Mouse (Mus musculus) MEL (cell line): Measurements from ENCODE around the gene Kctd6. TPM values are rescaled to one million over a fixed set of nuclear protein-coding genes. Genes with fewer than 3 reads are reported as not detected.

Source experiments
- DNase-seq: peaks from one replicate; pipeline ENCODE4 v3.0.0; 2011; ENCODE audit warnings: low read depth, low spot score
- H3K27ac ChIP-seq: 2 replicates; pipeline ENCODE4 v1.5.1; 2012; ENCODE audit warnings: low read depth, mild to moderate bottlenecking, control low read depth, low read length, moderate library complexity; ENCODE audit not compliant: control insufficient read depth
- H3K27me3 ChIP-seq, 2 experiments: fragments of 150-350 bp in 1 of 2; sonication (generic) in 1 of 2; 2 replicates each; pipeline ENCODE4 v1.6.1; 2012; ENCODE audit warnings: low read length in 2 of 2, mild to moderate bottlenecking in 2 of 2, improper control_type of control experiment in 1 of 2, moderate library complexity in 1 of 2; ENCODE audit not compliant: insufficient read depth in 2 of 2, control insufficient read depth in 1 of 2
- H3K36me3 ChIP-seq, 2 experiments: 2 replicates each; pipeline ENCODE4 v1.6.1; 2012 to 2014; ENCODE audit warnings: low read length in 2 of 2, improper control_type of control experiment in 1 of 2, inconsistent platforms in 1 of 2, mild to moderate bottlenecking in 1 of 2; ENCODE audit not compliant: insufficient read depth in 2 of 2, control insufficient read depth in 1 of 2
- H3K4me1 ChIP-seq, 2 experiments: fragments of 150-350 bp in 1 of 2; sonication (generic) in 1 of 2; 2 replicates each; pipeline ENCODE4 v1.6.1; 2012; ENCODE audit warnings: low read length in 2 of 2, improper control_type of control experiment in 1 of 2, mild to moderate bottlenecking in 1 of 2; ENCODE audit not compliant: insufficient read depth in 2 of 2, control insufficient read depth in 1 of 2
- H3K4me3 ChIP-seq, 2 experiments: fragments of 150-350 bp in 1 of 2; sonication (generic) in 1 of 2; 2 replicates each; pipeline ENCODE4 v1.5.1; 2012; ENCODE audit warnings: low read depth in 2 of 2, low read length in 2 of 2, mild to moderate bottlenecking in 2 of 2, moderate library complexity in 2 of 2, control low read depth in 1 of 2, improper control_type of control experiment in 1 of 2; ENCODE audit not compliant: control insufficient read depth in 1 of 2, insufficient read depth in 1 of 2
- H3K79me2 ChIP-seq: 2 replicates; pipeline ENCODE4 v1.6.1; 2012; ENCODE audit warnings: mild to moderate bottlenecking, low read length, moderate library complexity; ENCODE audit not compliant: control insufficient read depth, poor library complexity, insufficient read depth
- H3K9ac ChIP-seq: 2 replicates; pipeline ENCODE4 v1.6.1; 2012; ENCODE audit warnings: low read depth, mild to moderate bottlenecking, control low read depth, low read length, moderate library complexity; ENCODE audit not compliant: control insufficient read depth, poor library complexity, severe bottlenecking
- H3K9me3 ChIP-seq: fragments of 150-350 bp; sonication (generic); replicated peaks from 2 replicates; pipeline ENCODE4 v1.6.1; 2012; ENCODE audit warnings: mild to moderate bottlenecking, low read length, improper control_type of control experiment, moderate library complexity; ENCODE audit not compliant: insufficient read depth
- CHD1 ChIP-seq: IDR thresholded peaks from 2 replicates; pipeline ENCODE4 v1.6.1; 2012; ENCODE audit warnings: low read depth, mild to moderate bottlenecking, inconsistent platforms, low read length, improper control_type of control experiment
- E2F4 ChIP-seq: IDR thresholded peaks from 2 replicates; pipeline ENCODE4 v1.6.1; 2011; ENCODE audit warnings: low read depth, low read length, improper control_type of control experiment, borderline replicate concordance
- ETS1 ChIP-seq: IDR thresholded peaks from 2 replicates; pipeline ENCODE4 v1.6.1; 2012; ENCODE audit warnings: low read depth, mild to moderate bottlenecking, inconsistent platforms, low read length, improper control_type of control experiment, moderate library complexity
- HCFC1 ChIP-seq: IDR thresholded peaks from 2 replicates; pipeline ENCODE4 v1.6.1; 2012; ENCODE audit warnings: low read depth, mild to moderate bottlenecking, inconsistent platforms, low read length, improper control_type of control experiment, moderate library complexity
- JUND ChIP-seq: IDR thresholded peaks from 2 replicates; pipeline ENCODE4 v1.6.1; 2011; ENCODE audit warnings: low read depth, mild to moderate bottlenecking, improper control_type of control experiment, low read length
- KAT2A ChIP-seq: conservative IDR thresholded peaks from 2 replicates; pipeline ENCODE4 v1.6.1; 2012; ENCODE audit warnings: low read depth, low read length, improper control_type of control experiment, inconsistent platforms
- MAX ChIP-seq: IDR thresholded peaks from 2 replicates; pipeline ENCODE4 v1.6.1; 2011; ENCODE audit warnings: low read length, improper control_type of control experiment
- MEF2A ChIP-seq: IDR thresholded peaks from 2 replicates; pipeline ENCODE4 v1.6.1; 2014; ENCODE audit warnings: low read depth, mild to moderate bottlenecking, inconsistent platforms, low read length, improper control_type of control experiment; ENCODE audit not compliant: poor library complexity, insufficient replicate concordance, severe bottlenecking; ENCODE audit errors: extremely low read depth
- MXI1 ChIP-seq: IDR thresholded peaks from 2 replicates; pipeline ENCODE4 v1.6.1; 2011; ENCODE audit warnings: mild to moderate bottlenecking, low read depth, low read length, improper control_type of control experiment
- MYB ChIP-seq: IDR thresholded peaks from 2 replicates; pipeline ENCODE4 v1.6.1; 2011; ENCODE audit warnings: mild to moderate bottlenecking, low read depth, low read length, improper control_type of control experiment
- POLR2A ChIP-seq, 2 experiments: IDR thresholded peaks; 2 replicates each; pipeline ENCODE4 v1.6.1; 2011 to 2012; ENCODE audit warnings: low read length in 2 of 2, mild to moderate bottlenecking in 2 of 2, control low read depth in 1 of 2, improper control_type of control experiment in 1 of 2, low read depth in 1 of 2, moderate library complexity in 1 of 2; ENCODE audit not compliant: control insufficient read depth in 1 of 2, insufficient read depth in 1 of 2, poor library complexity in 1 of 2
- POLR2AphosphoS5 ChIP-seq: IDR thresholded peaks from 2 replicates; pipeline ENCODE4 v1.6.1; 2012; ENCODE audit warnings: low read depth, borderline replicate concordance, mild to moderate bottlenecking, inconsistent platforms, low read length, moderate library complexity, mixed read lengths
- RCOR1 ChIP-seq: IDR thresholded peaks from 2 replicates; pipeline ENCODE4 v1.6.1; 2012; ENCODE audit warnings: low read depth, mild to moderate bottlenecking, inconsistent platforms, low read length, improper control_type of control experiment
- SMC3 ChIP-seq: IDR thresholded peaks from 2 replicates; pipeline ENCODE4 v1.6.1; 2011; ENCODE audit warnings: low read depth, low read length, improper control_type of control experiment
- TAL1 ChIP-seq: IDR thresholded peaks from 2 replicates; pipeline ENCODE4 v1.6.1; 2012; ENCODE audit warnings: mild to moderate bottlenecking, inconsistent platforms, low read length, moderate library complexity, mixed read lengths
- TCF12 ChIP-seq: IDR thresholded peaks from 2 replicates; pipeline ENCODE4 v1.6.1; 2014; ENCODE audit warnings: low read depth, mild to moderate bottlenecking, inconsistent platforms, low read length, improper control_type of control experiment, moderate library complexity
- UBTF ChIP-seq: IDR thresholded peaks from 2 replicates; pipeline ENCODE4 v1.6.1; 2012; ENCODE audit warnings: low read depth, mild to moderate bottlenecking, inconsistent platforms, low read length, improper control_type of control experiment, moderate library complexity, borderline replicate concordance; ENCODE audit not compliant: insufficient read depth
- ZMIZ1 ChIP-seq: IDR thresholded peaks from 2 replicates; pipeline ENCODE4 v1.6.1; 2012; ENCODE audit warnings: low read depth, mild to moderate bottlenecking, inconsistent platforms, low read length, improper control_type of control experiment, moderate library complexity
- polyA plus RNA-seq, 2 experiments: library from polyadenylated mRNA; stranded (reverse) in 1 of 2; unstranded in 1 of 2; fragments of >175 nt in 1 of 2; fragments of >200 nt in 1 of 2; gene quantifications; 2 replicates each; pipeline versions ENCODE4 v1.2.1 to v1.2.4; 2012; ENCODE audit warnings: low replicate concordance in 2 of 2, low read depth in 1 of 2; ENCODE audit not compliant: insufficient read length in 2 of 2, insufficient read depth in 1 of 2, missing spikeins in 1 of 2
- total RNA-seq: library from RNA; depleted of rRNA; stranded (reverse); fragments of 300-350 nt; gene quantifications from 2 replicates; pipeline ENCODE4 v1.2.3, GENCODE M21; 2012

Kctd6 gene
- total and polyA plus RNA-seq, 3 experiments = 3.6 to 5.5 TPM; not detected in 1

DNA sequence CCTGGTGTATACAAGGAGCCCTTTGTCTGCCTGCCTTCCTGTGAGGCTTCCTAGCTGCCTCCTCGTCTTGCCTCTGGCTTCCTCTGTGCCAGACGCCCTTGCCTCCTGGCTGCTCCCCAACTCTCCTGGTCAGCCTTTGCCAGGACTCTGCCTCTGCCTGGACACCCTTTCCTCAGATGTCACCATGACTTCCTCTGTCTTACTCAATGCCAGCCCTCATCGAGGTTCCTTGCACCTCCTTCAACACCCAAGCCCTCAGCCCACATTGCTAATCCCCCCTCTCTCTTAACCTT is 44.3 kb downstream of the Kctd6 start:
- TF ChIP-seq MXI1 (no peak), MAX (no peak), MEF2A (no peak), E2F4 (no peak), CHD1 (no peak), KAT2A (no peak)
- Histone ChIP-seq H3K27me3 (no peaks in the 10 kb centered on the region; a peak in 1 of 4 replicates), H3K4me3 (no peak overlapping the region), H3K79me2 (no peaks in the 10 kb centered on the region), H3K36me3 (no peaks in the 10 kb centered on the region), H3K4me1 (no peaks in the 10 kb centered on the region), H3K9ac (no peak overlapping the region), H3K27ac (no peak overlapping the region), H3K9me3 (no peaks in the 10 kb centered on the region)
- DNase-seq = no peak

- no peaks in the 10 kb centered on the region for H3K79me2 ChIP-seq
- no peaks in the 10 kb centered on the region for H3K36me3 ChIP-seq
- no peak for TF ChIP-seq RCOR1
- no peak for TF ChIP-seq UBTF
- no peak for TF ChIP-seq JUND
- no peak for TF ChIP-seq POLR2A (IDR thresholded peaks at IDR 0.05; ENCODE audit: control insufficient read depth in 1 of 2, insufficient read depth in 1 of 2, low read depth in 1 of 2, low read length in 2 of 2, poor library complexity in 1 of 2)
- no peaks in the 10 kb centered on the region for H3K4me1 ChIP-seq
- DNase-seq = no peak
- no peaks in the 10 kb centered on the region for H3K9me3 ChIP-seq
- H3K27ac ChIP-seq = no peak overlapping the region
- H3K9ac ChIP-seq = no peak overlapping the region
- H3K27me3 ChIP-seq = no peaks in the 10 kb centered on the region; a peak in 1 of 4 replicates
- no peak overlapping the region for H3K4me3 ChIP-seq
Measured at GRCm38 (mm10) chr14:8258752-8259151, 44.8 kb downstream of the Kctd6 start.

DNA sequence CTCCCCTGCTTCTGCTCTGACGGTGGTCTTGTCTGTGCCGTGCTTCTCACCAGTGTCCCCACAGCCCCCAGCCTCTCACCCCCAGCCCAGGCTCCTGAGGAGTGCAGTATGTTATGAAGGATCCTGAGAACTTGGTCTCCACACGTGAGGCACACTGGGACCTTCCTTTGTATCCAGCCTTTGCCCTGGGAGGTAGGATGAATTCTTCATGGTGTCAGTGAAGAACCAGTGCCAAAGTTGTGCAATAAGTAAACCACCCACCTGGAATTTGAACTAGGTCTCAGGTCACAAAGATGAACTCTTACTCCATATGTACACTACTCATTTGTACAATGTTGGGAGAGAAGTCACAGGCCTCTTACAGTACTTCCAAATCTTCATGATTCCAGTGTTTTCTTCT is 45.2 kb downstream of the Kctd6 start, which contains the start of gene Acox2:
Gene Acox2 (minus strand): TSS at position 188 of the 400 bp plus-strand sequence.
- H3K27me3 ChIP-seq = no peaks in the 10 kb centered on the region; a peak in 1 of 4 replicates
- H3K27ac ChIP-seq = no peak within 1 kb of the TSS

More for the DNA sequence above, 45.2 kb downstream of the Kctd6 start, which contains the start of gene Acox2:
- no peaks in the 10 kb centered on the region for H3K4me1 ChIP-seq
- no peak within 1 kb of the TSS for H3K9ac ChIP-seq
- H3K4me3 ChIP-seq = no peak within 1 kb of the TSS
- H3K9me3 ChIP-seq = no peaks in the 10 kb centered on the region
- TF ChIP-seq MAX (no peak), HCFC1 (no peak), ETS1 (no peak), MXI1 (no peak), KAT2A (no peak), TAL1 (no peak), MEF2A (no peak), CHD1 (no peak), TCF12 (no peak), POLR2AphosphoS5 (no peak), SMC3 (no peak), ZMIZ1 (no peak), MYB (no peak)
- TF ChIP-seq, all 39 proteins: peak for 0
- DNase-seq = no peak
- Histone ChIP-seq H3K79me2 (no peaks in the 10 kb centered on the region), H3K36me3 (no peaks in the 10 kb centered on the region)
